Mouse (Mus musculus): ENCODE data around the gene Ccn1. TPM values are rescaled to one million over a fixed set of nuclear protein-coding genes. Genes with fewer than 3 reads are reported as not detected.
A peak's percentile ranks its signal among the peaks of the same experiment; 100 is the strongest.

Ccn1 gene
- polyA plus RNA-seq, 1 experiment from 2014 or later = 58.7 TPM

DNA sequence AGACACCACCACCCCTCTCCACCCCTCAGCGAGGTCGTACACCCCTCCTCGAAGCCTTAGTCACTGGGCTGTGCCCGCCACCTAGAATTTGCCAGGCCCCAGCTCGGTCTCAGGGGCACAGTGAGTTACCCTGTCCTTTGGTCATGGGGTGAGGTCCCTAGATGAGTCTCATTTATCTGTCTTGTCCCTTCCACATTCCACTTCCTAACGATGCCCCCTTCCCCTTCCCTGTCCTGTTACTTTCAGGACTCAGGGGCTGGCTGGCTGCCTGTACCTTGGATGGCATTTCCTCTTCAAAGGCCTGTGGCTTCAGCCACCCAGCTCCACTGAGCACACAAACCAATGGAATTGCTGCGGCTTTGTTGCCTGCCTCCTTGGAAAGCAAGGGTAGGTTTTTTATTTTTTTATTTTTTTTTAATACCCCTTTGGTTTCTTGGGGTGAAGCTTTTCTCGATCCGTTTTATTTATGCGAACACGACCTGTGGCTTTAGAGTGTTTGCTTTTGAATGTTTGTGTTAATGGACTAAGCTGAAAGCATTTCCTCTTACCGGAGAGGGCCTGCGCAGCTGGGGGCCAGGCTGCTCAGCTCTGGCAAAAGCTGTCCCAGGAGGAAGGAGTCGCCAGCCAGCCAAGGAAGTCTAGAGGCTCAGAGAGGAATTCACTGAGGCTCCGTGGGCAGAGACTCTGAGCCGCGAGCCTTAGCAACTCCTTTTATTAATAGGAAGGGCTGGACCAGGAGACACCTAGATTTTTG is 35.2 kb downstream of the Ccn1 start:
- ATAC-seq (ENCODE audit: insufficient number of reproducible peaks, insufficient read depth, low FRiP score, low TSS enrichment, low read depth) = peak; percentile 38; the same call in 1 of the 2 replicates
- WGBS = 11% methylated on average over 17 of the region's 17 CpGs

GRCm38 (mm10) chr3:145613234-145613633 is 36.5 kb downstream of the Ccn1 start:
- no peaks in the 10 kb centered on the region for H3K27me3 ChIP-seq
- 75% methylated on average over 4 of the region's 4 CpGs for WGBS
- no peak overlapping the region for H3K4me2 ChIP-seq
- no peak for ATAC-seq (ENCODE audit: insufficient number of reproducible peaks, insufficient read depth, low FRiP score, low TSS enrichment, low read depth)
- no peak overlapping the region for H3K9ac ChIP-seq (replicated peaks)
- H3K27ac ChIP-seq = no peak overlapping the region
- H3K4me1 ChIP-seq (replicated peaks) = peaks cover 34% of the 10 kb centered on the region
- H3K36me3 ChIP-seq = peaks cover 3% of the 10 kb centered on the region; the same call in 1 of the 2 replicates
- no peak overlapping the region for H3K4me3 ChIP-seq (replicated peaks)
- no peaks in the 10 kb centered on the region for H3K9me3 ChIP-seq

More for the DNA sequence above, 35.2 kb downstream of the Ccn1 start:
- H3K36me3 ChIP-seq = no peaks in the 10 kb centered on the region
- H3K4me1 ChIP-seq (replicated peaks) = peaks cover 37% of the 10 kb centered on the region
- H3K4me2 ChIP-seq = peak overlapping the region; percentile 36
- no peaks in the 10 kb centered on the region for H3K27me3 ChIP-seq
- 0 out of 2 replicates have a peak overlapping the region, but pooled peaks have one; percentile 14 for H3K9ac ChIP-seq (replicated peaks)
- H3K27ac ChIP-seq = peak overlapping the region; percentile 84
- peaks cover 2% of the 10 kb centered on the region; the same call in 1 of the 2 replicates for H3K9me3 ChIP-seq
- no peak overlapping the region for H3K4me3 ChIP-seq (replicated peaks)

GRCm38 (mm10) chr3:145612662-145613061 is 37.1 kb downstream of the Ccn1 start:
- no peaks in the 10 kb centered on the region for H3K9me3 ChIP-seq
- H3K36me3 ChIP-seq = peaks cover 9% of the 10 kb centered on the region
- H3K4me3 ChIP-seq (replicated peaks) = no peak overlapping the region
- no peak for ATAC-seq (ENCODE audit: insufficient number of reproducible peaks, insufficient read depth, low FRiP score, low TSS enrichment, low read depth)
- peaks cover 32% of the 10 kb centered on the region for H3K4me1 ChIP-seq (replicated peaks)
- H3K4me2 ChIP-seq = no peak overlapping the region
- 49% methylated on average over 4 of the region's 4 CpGs for WGBS
- no peak overlapping the region for H3K9ac ChIP-seq (replicated peaks)
- H3K27me3 ChIP-seq = no peaks in the 10 kb centered on the region
- no peak overlapping the region for H3K27ac ChIP-seq

DNA sequence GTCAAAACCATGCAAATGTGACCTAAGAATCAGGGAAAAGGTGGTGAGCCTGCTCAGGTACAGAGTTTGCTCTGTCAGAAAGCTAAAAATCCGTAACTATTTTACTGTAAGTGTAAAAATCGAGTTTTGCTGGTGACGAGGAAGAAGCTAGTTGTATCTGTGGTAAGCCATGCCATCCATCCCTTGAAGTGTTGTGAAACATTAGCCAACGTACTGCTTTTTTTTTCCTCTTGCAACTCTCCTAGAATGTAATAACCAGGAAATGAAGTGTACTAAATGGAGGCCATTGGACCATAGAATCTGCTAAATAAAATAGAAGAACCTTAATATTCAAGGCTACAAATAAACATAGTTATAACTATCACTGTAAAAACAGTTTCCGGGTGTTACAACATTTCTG is 41.5 kb downstream of the Ccn1 start:
- Histone ChIP-seq H3K36me3 (peaks cover 51% of the 10 kb centered on the region), H3K4me1 (replicated peaks) (peaks cover 8% of the 10 kb centered on the region; the same call in 1 of the 2 replicates), H3K9ac (replicated peaks) (no peak overlapping the region), H3K27ac (no peak overlapping the region), H3K4me2 (no peak overlapping the region), H3K9me3 (no peaks in the 10 kb centered on the region), H3K27me3 (no peaks in the 10 kb centered on the region), H3K4me3 (replicated peaks) (no peak overlapping the region)
- no peak for ATAC-seq (ENCODE audit: insufficient number of reproducible peaks, insufficient read depth, low FRiP score, low TSS enrichment, low read depth)
- WGBS = 94% methylated on average over 5 of the region's 5 CpGs

DNA sequence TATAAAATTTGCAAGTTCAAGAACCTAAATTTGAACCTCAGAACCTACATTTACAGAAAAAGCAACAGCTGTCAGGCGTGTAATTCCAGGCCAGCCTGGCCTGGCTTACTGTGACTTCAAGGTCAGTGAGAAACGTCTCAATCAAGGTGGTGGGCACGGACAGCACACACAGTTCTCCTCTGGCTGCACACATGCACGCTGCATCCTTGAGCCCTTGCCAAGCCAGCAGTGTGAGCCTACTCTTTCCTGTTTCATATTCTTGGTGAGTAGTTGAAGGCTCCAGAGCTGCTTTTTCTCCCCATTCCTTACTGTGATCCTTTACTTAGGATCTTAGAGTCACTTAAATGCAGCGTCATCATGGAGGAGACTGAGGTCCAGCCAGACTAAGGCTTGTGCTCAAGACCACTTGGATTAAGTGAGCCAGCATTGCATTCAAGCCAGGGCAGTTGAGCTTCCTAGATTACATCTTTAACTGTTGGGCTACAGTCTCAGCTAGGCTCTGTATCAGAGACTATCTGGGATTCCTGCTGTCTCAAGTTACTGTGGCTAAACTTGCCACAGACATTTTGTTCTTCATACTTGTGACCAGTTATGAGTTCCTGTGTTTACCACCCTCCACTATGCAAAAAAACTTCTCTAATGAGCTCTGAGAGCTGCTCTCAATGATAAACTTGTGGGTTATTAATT is 44.2 kb downstream of the Ccn1 start:
- ATAC-seq (ENCODE audit: insufficient number of reproducible peaks, insufficient read depth, low FRiP score, low TSS enrichment, low read depth) = no peak
- H3K9me3 ChIP-seq = no peaks in the 10 kb centered on the region
- H3K4me1 ChIP-seq (replicated peaks) = peaks cover 17% of the 10 kb centered on the region
- H3K36me3 ChIP-seq = peaks cover 73% of the 10 kb centered on the region
- H3K27me3 ChIP-seq = no peaks in the 10 kb centered on the region
- WGBS = 89% methylated on average over 5 of the region's 5 CpGs
- no peak overlapping the region for H3K4me2 ChIP-seq
- no peak overlapping the region for H3K4me3 ChIP-seq (replicated peaks)
- H3K27ac ChIP-seq = no peak overlapping the region
- no peak overlapping the region for H3K9ac ChIP-seq (replicated peaks)

DNA sequence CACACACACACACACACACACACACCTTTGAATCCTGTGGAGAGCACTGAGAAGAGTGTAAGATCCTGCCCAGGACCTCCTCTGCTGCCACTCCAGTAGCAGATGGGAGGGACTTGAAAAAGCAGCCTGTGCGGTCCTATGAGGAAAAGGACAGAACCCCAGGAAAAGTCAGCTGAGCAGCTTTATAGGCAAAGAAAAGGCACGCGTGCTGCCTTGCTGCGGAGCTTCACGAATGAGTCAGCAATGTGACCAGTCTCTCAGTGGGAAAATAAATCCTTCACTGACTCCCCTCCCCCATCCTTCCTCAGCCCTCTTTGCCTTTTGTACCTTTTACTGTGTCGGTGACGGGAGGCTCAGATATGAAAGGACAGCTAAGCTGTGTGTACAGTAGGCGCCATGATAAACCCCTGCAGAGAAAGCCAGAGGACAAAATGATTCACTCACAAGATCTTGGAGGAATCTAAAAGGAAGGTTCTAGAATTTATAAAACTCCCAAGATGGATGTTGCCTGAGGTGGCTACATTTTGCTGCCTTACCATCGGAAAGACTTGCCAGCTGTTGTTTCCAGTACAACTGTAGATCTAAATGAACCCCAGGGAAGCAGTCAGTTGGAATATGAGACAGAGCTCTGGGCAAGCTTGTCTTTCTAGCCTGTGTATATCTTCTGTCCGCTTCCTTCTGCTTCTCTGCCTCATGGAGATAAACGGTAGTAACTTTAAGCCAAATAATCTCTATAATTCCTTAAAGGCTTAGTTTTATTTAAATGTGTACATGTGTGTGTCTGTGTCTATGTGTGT is 47.2 kb downstream of the Ccn1 start:
- Histone ChIP-seq H3K4me3 (replicated peaks) (no peak overlapping the region), H3K4me2 (no peak overlapping the region), H3K27me3 (no peaks in the 10 kb centered on the region), H3K9ac (replicated peaks) (no peak overlapping the region), H3K27ac (peak overlapping the region; percentile 37; the same call in 1 of the 2 replicates), H3K9me3 (no peaks in the 10 kb centered on the region), H3K4me1 (replicated peaks) (peaks cover 13% of the 10 kb centered on the region), H3K36me3 (peaks cover 90% of the 10 kb centered on the region)
- 67% methylated on average over 11 of the region's 11 CpGs for WGBS
- no peak for ATAC-seq (ENCODE audit: insufficient number of reproducible peaks, insufficient read depth, low FRiP score, low TSS enrichment, low read depth)

GRCm38 (mm10) chr3:145601345-145601744 is 48.4 kb downstream of the Ccn1 start:
- WGBS = 81% methylated on average over 6 of the region's 6 CpGs
- ATAC-seq (ENCODE audit: insufficient number of reproducible peaks, insufficient read depth, low FRiP score, low TSS enrichment, low read depth) = no peak
- H3K4me2 ChIP-seq = no peak overlapping the region
- peaks cover 13% of the 10 kb centered on the region for H3K4me1 ChIP-seq (replicated peaks)
- no peak overlapping the region for H3K4me3 ChIP-seq (replicated peaks)
- peaks cover 81% of the 10 kb centered on the region for H3K36me3 ChIP-seq
- no peaks in the 10 kb centered on the region for H3K27me3 ChIP-seq
- H3K27ac ChIP-seq = no peak overlapping the region
- no peak overlapping the region for H3K9ac ChIP-seq (replicated peaks)
- H3K9me3 ChIP-seq = no peaks in the 10 kb centered on the region

- Histone ChIP-seq H3K4me1 (replicated peaks) (peaks cover 13% of the 10 kb centered on the region), H3K36me3 (peaks cover 82% of the 10 kb centered on the region), H3K27ac (no peak overlapping the region), H3K9me3 (no peaks in the 10 kb centered on the region), H3K27me3 (no peaks in the 10 kb centered on the region), H3K4me3 (replicated peaks) (no peak overlapping the region), H3K4me2 (no peak overlapping the region), H3K9ac (replicated peaks) (no peak overlapping the region)
- ATAC-seq (ENCODE audit: insufficient number of reproducible peaks, insufficient read depth, low FRiP score, low TSS enrichment, low read depth) = no peak
- 94% methylated on average over 6 of the region's 6 CpGs for WGBS
Measured at GRCm38 (mm10) chr3:145600801-145601200, 49.0 kb downstream of the Ccn1 start.

DNA sequence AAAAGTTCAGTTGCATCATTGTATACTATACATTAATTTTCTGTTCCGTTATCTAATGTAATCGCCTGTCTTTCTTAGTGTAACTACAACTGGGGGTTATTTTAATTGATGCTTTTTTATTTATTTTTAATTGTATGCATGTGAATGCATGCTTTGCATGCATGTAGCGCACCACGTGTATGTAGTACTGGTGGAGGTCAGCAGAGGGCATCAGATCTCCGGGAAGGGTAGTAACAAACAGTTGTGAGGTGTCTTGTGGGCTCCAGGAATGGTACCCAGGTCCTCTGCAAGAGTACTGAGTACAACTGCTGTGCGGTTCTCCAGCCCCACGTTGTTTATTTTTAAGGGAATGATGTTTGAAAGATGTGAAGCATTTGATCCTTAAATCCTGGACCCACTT is 50.7 kb downstream of the Ccn1 start:
- no peak for ATAC-seq (ENCODE audit: insufficient number of reproducible peaks, insufficient read depth, low FRiP score, low TSS enrichment, low read depth)
- H3K4me3 ChIP-seq (replicated peaks) = no peak overlapping the region
- peaks cover 80% of the 10 kb centered on the region for H3K36me3 ChIP-seq
- peaks cover 13% of the 10 kb centered on the region for H3K4me1 ChIP-seq (replicated peaks)
- H3K4me2 ChIP-seq = no peak overlapping the region
- WGBS = 92% methylated on average over 7 of the region's 7 CpGs
- H3K9ac ChIP-seq (replicated peaks) = no peak overlapping the region
- H3K9me3 ChIP-seq = no peaks in the 10 kb centered on the region
- no peaks in the 10 kb centered on the region for H3K27me3 ChIP-seq
- H3K27ac ChIP-seq = no peak overlapping the region

All from limb, embryonic 12.5 days (tissue).